Mouse (Mus musculus) ES-Bruce4 (cell line): ENCODE results near the gene Plbd2.
"Not testable (repeated sequence)": the region's sequence is repeated elsewhere in the genome, so short reads cannot be mapped to it uniquely, and the experiment has no call there.

Experiments used
- CTCF ChIP-seq: IDR thresholded peaks from one replicate; pipeline ENCODE4 v1.8.1; 2011; ENCODE audit warnings: low read depth, low read length
- EP300 ChIP-seq: IDR thresholded peaks from 2 replicates; pipeline ENCODE4 v1.6.1; 2011; ENCODE audit warnings: low read depth, low read length; ENCODE audit not compliant: insufficient read depth
- POLR2A ChIP-seq: IDR thresholded peaks from one replicate; pipeline ENCODE4 v1.8.1; 2011; ENCODE audit warnings: low read length; ENCODE audit not compliant: insufficient read depth

DNA sequence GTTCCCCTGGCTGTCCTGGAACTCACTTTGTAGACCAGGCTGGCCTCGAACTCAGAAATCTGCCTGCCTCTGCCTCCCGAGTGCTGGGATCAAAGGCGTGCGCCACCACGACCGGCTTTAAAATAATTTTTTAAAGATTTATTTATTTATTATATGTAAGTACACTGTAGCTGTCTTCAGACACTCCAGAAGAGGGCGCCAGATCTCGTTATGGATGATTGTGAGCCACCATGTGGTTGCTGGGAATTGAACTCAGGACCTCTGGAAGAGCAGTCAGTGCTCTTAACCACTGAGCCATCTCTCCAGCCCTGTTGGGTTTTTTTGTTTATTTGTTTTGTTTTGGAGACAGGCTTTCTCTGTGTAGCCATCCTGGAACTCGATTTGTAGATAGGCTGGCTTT lies 2.8 kb downstream of the Plbd2 start:
- TF ChIP-seq CTCF, POLR2A, EP300: not testable (repeated sequence)
